Mouse (Mus musculus) testis, postnatal 10 days (tissue): ENCODE results near the gene Nkx1-1.
A peak's percentile ranks its signal among the peaks of the same experiment; 100 is the strongest.

Experiments
- DNase-seq: peaks from one replicate; pipeline ENCODE4 v3.0.0; 2021; ENCODE audit warnings: low spot score

Gene Nkx1-1

DNA sequence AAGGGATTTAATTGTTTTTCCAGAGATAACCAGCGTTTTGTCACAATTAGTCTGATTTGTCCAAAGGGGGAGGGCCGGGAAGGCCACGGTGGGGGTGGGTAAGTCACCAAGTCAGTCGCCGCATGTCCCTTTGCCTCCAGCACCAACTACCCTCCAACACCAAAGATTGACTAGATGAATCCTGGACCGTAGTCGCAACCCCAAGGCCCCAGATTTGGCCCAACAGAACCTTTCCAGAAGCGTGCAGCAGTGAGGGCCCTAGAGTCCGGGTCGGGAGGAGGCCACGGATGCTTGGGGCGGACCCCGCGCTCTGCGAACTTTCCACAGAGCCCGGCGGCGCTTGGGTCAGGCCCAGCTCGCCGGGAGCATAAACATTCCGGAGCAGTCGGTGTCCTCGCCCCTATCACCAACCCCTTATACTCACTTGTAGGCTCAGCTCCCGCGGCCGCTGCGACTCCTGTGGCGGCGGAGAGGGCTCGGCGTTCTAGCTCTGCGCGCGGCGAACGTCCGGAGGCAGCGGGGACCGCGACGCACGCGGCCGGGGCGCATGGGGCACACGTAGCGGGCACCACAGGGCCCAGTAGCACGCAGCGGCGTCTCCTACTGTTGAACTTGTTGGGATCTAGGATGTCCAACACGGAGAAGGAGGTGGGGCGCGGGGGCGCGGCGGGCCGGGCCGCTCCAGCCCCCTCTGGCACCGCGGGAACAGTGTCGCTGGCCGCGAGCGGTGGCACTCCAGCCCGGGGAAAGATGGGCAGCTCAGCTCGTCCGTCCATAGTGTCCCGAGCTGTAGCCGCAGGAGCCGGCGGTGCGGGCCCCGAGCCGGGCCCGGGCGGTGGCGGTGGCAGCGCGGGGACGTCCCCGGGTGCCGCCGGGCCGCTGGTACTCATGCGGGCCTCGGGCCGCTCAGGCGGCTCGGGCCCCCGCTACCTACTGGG is at the start of gene Nkx1-1:
Nkx1-1 (minus strand) TSS at position 776 of the 938 bp plus-strand sequence.
- DNase-seq: no peak

DNA sequence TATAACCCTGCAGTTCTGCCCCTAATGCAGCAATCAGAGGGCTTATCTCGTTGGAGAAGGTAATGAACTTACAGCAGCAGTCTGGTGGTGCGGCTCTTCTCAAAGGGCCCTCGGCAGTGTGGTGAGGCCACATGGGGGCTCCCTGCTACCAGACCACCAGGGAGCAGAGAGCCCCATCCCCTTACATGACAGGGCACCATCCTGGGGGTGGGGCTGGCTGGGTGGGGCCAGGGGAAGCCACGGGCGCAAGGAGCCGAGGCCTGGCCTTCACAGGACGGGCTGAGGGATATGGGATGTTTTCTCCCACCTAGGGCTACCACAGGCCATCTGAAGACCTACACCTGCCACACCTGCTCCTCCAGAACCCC is 47.5 kb upstream of the Nkx1-1 start:
- DNase-seq: no peak

DNA sequence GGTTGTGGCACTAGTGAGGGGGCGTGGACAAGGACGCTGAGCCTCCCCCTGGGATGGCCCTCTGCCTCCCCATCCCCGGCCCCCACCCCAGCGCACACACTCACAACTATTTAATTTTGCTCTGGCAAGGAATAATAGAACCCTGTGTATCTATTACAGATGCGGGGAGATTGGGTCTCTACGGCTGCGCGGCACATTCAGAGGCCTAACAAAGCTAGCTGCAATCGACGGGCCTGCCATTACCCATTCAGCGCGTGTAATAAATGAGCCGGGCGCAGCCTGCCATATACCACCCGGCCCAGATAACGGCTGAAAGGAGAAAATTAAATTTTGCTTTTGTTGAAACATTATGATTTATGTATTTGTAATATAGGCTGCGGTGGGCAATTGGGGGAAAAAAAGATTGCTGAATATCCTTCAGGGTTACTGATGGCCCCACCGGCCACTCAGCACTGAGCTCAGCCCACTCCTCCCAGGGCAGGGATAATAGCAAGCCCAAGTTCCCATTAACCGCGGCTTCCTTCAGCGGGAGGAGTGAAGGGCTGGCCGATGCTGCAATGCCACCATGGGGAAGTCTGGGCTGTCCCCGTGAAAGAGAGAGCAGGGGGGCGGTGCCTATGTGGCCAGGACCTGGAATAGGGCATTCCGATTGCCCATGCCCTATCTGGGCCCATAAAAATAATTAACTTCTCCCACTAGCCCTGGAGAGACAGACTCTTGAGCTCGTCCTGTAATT is 47.0 kb upstream of the Nkx1-1 start:
- DNase-seq: no peak

DNA sequence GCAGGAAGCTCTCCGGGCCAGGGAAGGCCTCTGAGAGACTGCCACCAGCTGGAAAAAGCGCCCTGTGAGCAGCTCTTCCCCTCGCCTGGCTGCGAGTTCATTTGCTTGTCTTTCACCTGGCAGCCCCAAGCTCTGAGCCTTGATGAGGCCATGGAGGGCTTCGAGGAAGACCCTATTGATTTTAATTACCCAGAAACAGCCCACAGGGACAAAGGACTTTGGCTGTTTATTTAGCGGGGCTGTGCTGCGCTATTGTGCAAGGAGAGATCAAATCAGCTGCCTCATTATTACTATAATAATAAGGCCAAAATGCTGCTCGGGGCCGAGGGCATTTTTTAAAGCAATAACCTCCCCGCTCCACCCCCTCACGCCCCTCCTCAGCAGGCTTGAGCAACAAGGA is 31.7 kb upstream of the Nkx1-1 start:
- no peak for DNase-seq

DNA sequence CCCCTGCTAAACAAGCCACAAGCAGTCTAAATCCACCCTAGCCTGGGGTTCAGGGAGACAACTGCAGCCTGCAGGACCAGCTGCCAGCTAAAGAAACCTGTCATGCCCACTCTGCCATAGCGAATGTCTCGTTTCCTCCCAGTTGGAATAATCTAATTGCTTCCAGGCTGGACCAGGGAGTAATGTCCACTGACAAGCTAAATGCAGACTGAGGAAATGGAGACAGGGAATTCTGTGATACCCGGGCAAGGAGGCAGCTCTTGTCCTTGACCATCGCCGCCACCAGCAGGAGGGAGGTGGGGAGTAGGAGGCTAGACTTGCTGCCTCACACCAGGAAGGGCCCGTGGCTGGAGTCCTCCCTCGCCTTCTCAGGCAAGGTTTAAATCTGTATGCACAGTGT is 30.6 kb upstream of the Nkx1-1 start:
- no peak for DNase-seq

DNA sequence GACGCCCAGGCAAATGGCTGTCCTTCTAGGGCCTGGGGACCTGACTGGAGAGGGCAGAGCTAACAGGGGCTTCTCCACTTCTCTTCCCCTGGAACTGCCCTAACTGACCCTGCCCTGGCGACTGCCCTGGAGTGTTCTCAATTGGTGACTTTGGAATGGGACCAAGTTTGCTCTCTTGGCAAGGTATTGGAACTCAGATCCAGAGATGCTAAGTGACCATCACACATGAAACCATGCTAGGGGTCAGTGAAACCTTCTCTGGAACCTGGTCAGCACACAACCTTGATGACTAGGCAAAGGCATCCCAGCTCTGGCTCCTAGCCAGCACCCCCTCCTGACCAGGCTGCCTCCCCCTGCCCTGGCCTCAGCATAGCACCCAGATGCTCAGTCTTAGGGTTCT is 25.3 kb upstream of the Nkx1-1 start:
- DNase-seq: no peak

DNA sequence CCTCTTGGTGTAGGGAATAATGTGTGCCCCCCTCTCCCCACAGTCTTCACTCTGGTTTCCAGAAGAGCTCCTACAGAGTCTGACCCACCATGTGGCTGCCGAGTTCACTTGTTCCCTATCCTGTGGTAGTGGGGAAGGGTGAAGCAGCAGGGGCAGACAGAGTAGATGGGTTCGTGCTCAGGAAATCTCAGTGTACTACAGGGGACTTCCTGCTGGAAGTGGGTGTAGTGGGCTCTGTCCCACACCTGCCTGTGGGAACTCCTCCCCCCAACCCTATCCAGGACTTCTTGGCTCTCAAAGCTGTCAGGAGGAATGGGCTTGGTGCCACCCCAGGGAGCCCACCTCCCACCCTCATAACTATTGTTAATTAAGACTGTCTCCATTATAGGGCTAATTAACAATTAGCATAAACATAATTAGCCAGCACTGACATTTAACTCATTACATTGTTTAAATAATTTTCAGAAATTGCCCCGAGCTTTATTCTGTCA is 24.4 kb upstream of the Nkx1-1 start:
- DNase-seq: no peak

DNA sequence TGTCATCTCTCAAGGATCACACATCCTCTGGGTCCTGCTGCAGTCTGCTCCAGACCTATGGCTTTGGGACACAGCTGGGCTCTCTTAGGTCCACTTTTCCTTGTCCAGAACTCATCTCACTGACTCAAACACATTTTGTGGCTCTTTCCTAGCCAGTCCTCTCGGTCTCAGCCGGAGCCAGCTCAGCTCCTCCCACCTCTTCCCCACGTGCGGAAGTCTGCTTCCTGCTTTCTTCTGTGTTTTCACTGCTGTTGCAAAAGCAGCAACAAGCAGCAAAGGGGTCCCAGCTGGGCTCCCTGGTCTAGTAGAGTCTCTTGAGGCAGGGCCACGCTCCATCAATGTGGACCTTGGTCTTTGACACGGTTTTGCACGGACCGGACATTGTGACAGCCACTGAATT is 22.0 kb upstream of the Nkx1-1 start:
- DNase-seq: no peak

DNA sequence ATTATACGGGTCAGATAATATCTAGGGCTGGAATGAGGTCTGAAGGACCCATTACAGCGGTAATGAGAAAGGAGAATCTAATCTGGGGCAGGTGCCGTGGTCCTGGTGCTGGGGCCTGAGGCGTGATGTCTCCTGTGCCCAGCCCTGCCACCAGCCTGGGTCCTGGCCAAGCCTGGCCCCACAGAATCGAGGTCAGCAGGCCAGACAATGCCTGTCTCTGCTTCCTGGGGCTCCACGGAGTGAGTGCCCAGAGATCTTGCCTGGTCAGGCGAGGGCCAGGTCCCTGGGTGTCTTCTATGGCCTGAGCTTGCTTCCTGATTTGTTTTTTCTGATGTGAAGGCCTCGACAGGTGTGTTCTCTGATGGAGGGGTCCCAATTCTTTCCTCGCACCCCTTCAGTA is 10.0 kb upstream of the Nkx1-1 start:
- DNase-seq: no peak

DNA sequence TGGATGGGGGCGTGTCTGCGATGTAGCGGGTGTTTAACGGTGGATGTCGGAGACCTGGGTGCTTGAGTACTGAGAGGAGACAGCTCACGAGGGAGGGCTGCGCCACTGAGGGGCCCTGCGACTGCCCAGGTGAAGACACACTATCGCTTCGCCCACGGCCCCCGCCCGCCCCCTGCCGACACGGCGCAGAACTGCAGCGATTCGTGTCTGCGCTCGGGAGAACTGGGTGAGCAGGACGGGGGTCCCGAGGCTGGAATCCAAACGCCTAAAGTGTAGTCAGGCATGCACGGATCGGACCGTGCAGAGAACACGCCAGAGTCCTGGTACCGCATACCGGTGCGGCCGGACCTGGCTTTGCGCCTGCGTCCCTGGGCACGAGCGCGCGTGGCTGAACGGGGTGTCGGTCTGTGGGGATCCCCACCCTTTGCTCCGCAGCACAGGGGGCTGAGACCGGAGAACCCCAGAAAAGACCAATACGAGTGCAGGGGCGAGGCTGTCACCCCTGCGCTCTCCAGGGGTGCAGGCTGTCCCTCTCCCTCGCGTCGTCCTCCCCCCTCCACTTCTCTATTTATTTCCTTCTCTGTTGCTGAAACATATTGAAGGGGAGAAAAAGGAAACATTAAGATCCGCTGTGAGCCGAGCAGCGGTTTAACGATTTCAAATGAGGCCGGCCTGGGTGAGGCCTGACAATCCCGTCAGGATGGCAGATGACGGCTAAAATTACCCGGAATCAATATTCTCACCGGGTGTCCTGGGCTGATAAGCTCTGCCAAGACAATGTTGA is 9.3 kb upstream of the Nkx1-1 start:
- peak; percentile 79 for DNase-seq

DNA sequence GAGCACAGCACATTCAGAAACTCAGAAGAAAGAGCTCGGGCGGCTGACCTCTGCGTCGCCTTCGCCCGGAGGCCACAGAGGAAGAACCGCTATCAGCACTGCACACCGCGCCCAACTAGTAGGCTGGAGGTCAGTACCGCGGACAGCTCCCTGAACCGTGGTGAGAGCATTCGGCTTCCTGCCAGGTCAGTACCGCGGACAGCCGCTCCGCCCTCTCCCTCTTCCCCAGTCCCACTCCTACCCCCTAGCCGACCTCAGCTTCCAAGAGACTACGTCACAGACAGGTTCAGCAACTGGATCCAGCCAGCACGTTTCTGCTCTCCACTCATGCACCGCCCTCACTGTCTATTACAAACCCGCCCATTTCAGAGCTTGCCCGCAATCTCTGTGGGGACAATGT is 4.4 kb upstream of the Nkx1-1 start:
- peak; percentile 99 for DNase-seq

DNA sequence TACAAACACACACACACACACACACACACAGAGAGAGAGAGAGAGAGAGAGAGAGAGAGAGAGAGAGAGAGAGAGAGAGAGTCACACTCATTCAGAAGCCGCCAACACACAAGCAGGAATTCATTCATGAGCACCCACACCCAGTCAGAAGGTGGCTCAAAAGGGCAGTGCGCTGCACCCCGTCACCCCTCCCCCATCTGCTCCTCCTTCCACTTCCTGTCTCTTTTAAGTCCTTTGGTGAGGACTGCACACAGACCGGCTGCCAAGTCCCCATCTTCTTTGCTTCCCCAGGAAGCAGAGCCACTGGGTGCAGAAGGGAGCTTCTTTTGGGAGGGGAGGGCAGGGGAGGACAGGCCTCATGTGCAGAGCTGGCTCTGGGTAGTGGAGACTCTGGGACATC is 2.2 kb upstream of the Nkx1-1 start:
- no peak for DNase-seq

DNA sequence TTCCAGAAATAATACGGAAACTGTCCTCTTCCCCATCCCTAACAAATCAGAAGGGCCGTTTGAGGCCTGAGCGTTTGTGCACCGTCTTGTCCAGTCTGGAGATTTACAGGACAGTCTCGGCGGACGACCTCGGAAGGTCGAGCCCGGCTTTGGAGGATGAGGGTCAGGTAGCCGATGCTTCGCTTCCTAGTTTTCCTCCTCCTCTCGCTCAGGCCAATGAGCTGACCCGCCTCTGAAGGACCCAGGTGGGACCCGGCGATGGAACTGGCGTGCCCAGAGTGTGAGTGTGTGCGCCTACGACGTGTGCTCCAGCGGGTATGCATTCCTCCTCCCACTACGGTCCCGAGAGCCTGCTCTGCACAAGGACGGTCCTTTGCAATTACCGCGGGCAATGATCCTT is 1.4 kb upstream of the Nkx1-1 start:
- DNase-seq: no peak

DNA sequence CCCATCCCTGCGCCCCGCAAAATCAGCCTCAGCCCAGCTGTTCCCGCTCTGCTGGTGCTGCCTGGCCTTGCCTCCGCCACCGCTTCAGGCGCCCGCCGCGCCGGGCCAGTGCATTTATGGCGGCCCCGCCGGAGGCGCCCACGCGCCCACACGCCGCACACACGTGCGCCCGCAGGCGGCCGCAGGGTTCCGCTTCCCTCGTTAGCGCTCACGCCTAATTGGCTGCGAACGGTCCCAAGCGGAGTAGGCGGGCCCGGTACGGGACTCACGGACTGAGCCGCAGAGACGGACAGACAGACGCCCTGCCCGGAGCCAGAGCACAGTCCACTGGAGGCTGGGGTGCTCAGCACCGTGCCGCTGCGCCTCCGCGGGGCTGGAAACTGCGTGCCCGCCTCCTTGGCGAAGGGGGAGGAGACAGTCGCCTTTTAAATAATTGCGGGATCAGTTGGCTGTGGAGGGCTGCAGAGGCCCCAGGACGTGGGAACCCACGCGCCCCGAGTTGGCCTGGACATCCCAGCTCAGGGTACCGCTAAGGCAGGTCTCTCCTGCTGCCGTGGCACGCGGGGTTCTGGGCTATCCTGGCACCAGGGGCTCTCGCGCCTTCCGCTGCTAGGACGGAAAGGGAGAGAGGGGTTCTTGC is 485 bp upstream of the Nkx1-1 start:
- no peak for DNase-seq

DNA sequence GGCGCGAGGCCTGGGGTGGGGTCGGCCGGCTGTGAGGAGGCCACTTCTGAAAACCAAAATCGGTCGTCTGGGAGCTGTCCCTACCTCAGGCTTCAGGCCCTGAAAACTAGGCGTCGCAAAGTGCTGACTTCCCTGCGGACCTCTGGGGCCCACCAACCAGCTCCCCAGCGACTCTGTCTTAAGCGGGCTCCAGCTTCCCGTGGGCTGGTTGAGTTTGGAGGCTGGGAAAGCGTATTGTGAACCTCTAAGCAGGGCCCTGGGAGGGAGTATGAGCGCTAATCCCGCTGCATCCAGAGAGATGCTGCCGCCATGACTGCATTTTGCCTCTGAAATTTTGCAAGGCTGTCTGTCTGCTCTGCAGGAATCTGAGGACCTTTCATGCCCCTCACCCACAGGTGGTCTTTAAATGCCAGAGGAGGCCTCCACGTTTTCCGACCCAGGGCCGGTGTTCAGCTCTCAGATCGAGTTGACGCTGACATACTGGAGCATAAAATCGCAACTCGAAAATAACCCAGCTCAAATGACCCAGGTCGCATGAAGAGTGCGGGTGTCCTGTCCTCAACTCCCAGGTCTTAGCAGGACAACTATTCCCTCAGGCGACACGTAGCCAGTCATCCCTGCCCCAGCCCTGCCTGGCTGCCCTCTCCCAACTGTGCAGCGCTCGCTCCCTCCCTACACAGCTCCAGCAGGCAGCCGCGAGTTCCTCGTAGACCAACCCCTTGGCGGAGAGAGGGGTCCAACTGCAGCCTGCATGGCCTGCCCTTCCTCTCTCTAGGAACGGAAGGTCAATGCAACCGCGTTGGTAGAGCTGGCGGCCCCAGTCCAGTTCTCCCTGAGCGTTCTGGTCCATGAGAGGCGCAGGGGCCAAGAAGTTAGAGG is 1.5 kb downstream of the Nkx1-1 start:
- DNase-seq: no peak

DNA sequence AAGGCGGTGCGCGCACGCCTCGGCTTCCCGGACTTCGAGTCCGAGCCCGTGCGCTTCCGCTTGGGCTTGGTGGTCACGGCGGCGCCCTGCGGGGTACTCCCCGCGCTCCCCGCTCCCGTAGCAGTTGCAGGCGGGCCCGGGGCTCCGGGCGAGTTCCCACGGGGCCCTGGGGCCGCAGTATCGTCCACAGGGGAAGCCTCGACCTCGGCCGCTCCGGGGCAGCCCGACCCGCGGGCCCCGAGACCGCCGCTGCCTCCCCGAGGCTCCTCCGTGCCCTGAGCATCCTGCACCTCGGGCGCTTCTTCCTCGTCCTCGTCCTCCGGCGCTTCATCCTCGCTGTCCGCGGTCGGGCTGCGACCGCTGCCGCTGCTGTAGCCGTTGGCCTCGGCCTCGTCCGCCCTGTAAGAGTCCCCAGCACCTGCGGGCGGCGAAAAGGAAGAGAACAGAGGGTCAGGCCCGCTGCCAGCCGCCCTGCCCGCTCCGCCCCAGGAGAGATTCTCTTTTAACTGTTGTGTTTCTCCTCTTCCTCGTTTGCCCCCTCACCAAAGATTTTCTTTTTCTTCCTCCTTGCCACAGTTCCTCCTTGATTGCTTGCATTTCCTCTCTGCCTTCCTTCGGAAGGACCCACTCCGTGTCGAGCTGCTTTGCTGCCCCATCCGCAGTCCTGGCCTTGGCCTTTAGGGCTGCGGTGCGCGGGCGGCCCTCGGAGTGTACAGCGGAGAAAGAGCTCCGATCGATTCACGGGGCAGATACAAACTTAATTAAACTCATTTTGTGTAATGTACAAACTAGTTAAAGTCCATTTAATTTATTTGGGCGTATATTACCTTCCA is 2.4 kb downstream of the Nkx1-1 start:
- no peak for DNase-seq

DNA sequence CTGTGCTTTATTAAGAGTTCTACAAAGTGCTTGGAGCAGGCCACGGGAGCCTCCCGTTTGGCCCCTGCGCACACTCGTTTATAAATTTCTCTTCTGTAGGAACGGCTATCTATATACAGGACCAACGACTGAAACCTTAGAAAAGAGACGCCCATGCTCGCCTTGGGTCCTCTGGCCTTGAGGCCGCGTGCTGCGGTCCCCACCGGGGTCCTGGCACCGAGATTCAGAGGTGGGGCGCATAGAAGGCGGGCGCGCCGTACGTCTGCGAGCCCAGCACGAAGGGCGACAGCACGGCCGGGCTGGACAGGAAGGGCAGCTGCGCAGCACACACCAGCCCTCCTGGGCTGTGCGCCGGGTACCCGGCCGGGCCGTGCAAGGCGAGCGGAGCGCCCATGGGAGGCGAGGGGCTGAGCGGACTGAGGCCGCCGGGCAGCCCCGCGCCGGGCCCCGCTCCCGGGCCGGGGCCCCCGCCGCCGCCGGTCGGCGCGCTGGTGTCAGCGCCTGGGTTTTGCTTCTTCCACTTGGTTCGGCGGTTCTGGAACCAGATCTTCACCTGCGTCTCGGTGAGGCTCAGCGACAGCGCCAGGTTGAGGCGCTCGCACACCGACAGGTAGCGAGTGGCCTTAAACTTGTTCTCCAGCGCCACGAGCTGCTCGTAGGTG is 3.1 kb downstream of the Nkx1-1 start:
- no peak for DNase-seq

DNA sequence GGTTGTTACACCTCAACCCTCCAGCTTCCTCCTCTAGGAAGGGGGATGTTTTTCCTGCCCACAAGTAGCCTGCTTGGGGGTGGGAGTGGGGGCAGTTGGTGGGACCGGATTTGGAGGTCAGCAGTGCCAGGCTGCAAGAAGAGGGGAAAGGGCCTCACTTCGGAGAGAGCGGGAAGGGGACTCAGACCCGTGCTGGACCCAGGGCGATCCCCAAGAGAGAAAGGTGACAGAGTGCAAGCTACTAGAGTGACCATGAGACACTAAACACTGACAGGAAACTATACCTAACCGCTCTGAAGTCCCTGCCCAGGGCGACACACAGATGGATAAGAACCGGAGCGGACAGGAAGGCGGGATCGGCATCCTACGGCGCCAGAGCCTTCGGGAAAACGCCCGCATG is 3.7 kb downstream of the Nkx1-1 start:
- no peak for DNase-seq

DNA sequence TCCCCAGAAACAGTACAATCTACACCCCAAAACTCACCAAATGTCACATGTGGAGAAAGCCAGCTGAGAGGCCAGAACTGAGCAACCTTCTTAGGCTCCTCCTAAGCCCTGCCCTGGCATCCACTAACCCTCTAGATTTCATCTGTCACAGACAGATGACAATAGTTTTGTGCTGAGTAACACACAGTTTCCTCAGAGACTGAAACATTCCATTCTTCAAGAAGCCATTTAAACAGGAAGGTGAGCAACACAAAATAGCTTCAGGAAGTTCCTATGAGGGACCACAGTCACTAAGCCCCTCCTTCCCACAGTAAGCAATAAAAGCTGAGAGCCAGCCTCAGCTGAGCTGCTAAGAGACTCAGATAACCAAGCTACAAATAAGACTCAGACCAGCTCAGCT is 6.3 kb downstream of the Nkx1-1 start:
- no peak for DNase-seq

DNA sequence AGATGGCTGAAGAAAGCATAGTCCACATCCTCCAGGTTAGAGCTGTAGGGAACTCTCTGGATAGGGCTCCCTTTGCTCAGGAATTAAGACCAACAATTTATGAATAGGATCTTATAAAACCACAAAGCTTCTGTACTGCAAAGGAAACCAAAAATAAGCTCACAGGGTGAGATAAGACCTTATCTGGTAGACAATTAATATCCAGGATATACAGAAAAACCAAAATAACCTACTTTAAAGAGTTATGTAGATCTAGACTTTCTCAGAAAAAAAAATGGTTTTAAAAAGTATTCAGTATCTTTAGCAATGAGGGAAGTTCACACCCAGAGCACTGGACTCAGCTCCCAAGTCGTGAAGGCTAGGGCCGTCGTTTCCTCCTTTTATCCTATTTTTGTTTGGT is 13.5 kb downstream of the Nkx1-1 start:
- no peak for DNase-seq
